Mouse (Mus musculus): Measurements from ENCODE around the gene Nmbr.

DNA sequence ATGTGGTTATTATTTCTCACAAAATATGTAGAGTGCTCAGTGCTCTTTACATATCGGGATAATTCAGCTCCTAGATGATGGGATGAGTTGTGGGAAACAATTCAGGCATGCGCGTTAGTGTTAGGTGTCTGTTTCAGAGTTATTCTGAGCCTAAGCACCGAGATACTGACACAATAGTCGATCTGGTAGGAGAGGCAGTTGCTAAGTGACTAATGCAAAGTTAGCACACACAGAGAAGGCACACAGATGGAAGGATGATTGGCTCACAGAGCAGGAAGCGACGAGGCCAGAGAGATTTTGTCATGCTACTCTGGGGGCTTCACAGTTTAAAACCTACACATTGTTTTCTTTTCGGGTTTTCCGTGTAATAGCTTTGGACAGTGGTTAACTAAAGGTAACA is 20.3 kb downstream of the Nmbr start:
- TF ChIP-seq POLR2A (IDR thresholded peaks at IDR 0.05; ENCODE audit: borderline replicate concordance, control insufficient read depth, low read depth, low read length) (no peak), CTCF (IDR thresholded peaks at IDR 0.05; ENCODE audit: control insufficient read depth, insufficient read depth, low read length) (no peak)

Measured in bone marrow, adult 2 months (tissue).